Mouse (Mus musculus) ES-Bruce4 (cell line): Measurements from ENCODE around the gene Chst15.

ENCODE experiments used
- CTCF ChIP-seq: IDR thresholded peaks from one replicate; pipeline ENCODE4 v1.8.1; 2011; ENCODE audit warnings: low read depth, low read length
- EP300 ChIP-seq: IDR thresholded peaks from 2 replicates; pipeline ENCODE4 v1.6.1; 2011; ENCODE audit warnings: low read depth, low read length; ENCODE audit not compliant: insufficient read depth
- POLR2A ChIP-seq: IDR thresholded peaks from one replicate; pipeline ENCODE4 v1.8.1; 2011; ENCODE audit warnings: low read length; ENCODE audit not compliant: insufficient read depth

GRCm38 (mm10) chr7:132214031-132214430, 103.0 kb downstream of the Chst15 start:
- TF ChIP-seq CTCF (no peak), POLR2A (no peak), EP300 (no peak)
